Mouse (Mus musculus) embryonic facial prominence, embryonic 15.5 days (tissue): ENCODE measurements around the gene Gfpt1. TPM values are rescaled to one million over a fixed set of nuclear protein-coding genes. Genes with fewer than 3 reads are reported as not detected.

Experiments
- ATAC-seq: fragments of 200-750 bp; cut with Nextera tagmentation; 2 replicates; pipeline ENCODE4 v1.8.0; 2017; ENCODE audit warnings: low read depth, moderate TSS enrichment; ENCODE audit not compliant: insufficient number of reproducible peaks, low FRiP score, low TSS enrichment
- H3K27ac ChIP-seq: fragments of 300-500 bp; sonication (generic); replicated peaks from 2 replicates; pipeline ENCODE4 v1.5.1; 2015; ENCODE audit warnings: mild to moderate bottlenecking, inconsistent platforms
- H3K27me3 ChIP-seq: fragments of 300-500 bp; sonication (generic); 2 replicates; pipeline ENCODE4 v1.6.1; 2015; ENCODE audit warnings: inconsistent platforms
- H3K36me3 ChIP-seq: fragments of 300-500 bp; sonication (generic); 2 replicates; pipeline ENCODE4 v1.6.1; 2015; ENCODE audit warnings: mild to moderate bottlenecking, inconsistent platforms
- H3K4me1 ChIP-seq: fragments of 300-500 bp; sonication (generic); 2 replicates; pipeline ENCODE4 v1.6.1; 2015; ENCODE audit warnings: inconsistent platforms
- H3K4me2 ChIP-seq: fragments of 300-500 bp; sonication (generic); replicated peaks from 2 replicates; pipeline ENCODE4 v1.6.1; 2015; ENCODE audit warnings: mild to moderate bottlenecking, inconsistent platforms
- H3K4me3 ChIP-seq: fragments of 300-500 bp; sonication (generic); replicated peaks from 2 replicates; pipeline ENCODE4 v1.5.1; 2015; ENCODE audit warnings: mild to moderate bottlenecking, inconsistent platforms
- H3K9ac ChIP-seq: fragments of 300-500 bp; sonication (generic); 2 replicates; pipeline ENCODE4 v1.6.1; 2015; ENCODE audit warnings: inconsistent platforms
- H3K9me3 ChIP-seq: fragments of 300-500 bp; sonication (generic); replicated peaks from 2 replicates; pipeline ENCODE4 v1.6.1; 2016; ENCODE audit warnings: inconsistent platforms
- WGBS: fragments of 180-500 bp; shearing (Covaris S2); methylation state at CpG from one replicate; pipeline ENCODE4 v1.1.7; 2015; 5-methylcytosine and 5-hydroxymethylcytosine counted together
- polyA plus RNA-seq: library from polyadenylated mRNA; unstranded; fragments of >200 nt; fragmentation: Nextera tagmentation; extraction: Ambion mirVana; gene quantifications from 2 replicates; pipeline ENCODE4 v1.2.1, GENCODE M21; 2015

The Gfpt1 gene
- polyA plus RNA-seq, 1 experiment from 2014 or later: 20.4 TPM

- H3K27ac ChIP-seq: peak overlapping the region; percentile 86; the same call in 1 of the 2 replicates
- 0 out of 2 replicates have a peak overlapping the region, but pooled peaks have one; percentile 12 for H3K9ac ChIP-seq
- no peaks in the 10 kb centered on the region for H3K36me3 ChIP-seq
- no peaks in the 10 kb centered on the region for H3K9me3 ChIP-seq
- ATAC-seq: peak; percentile 61; the same call in 1 of the 2 replicates
- WGBS: 10% methylated on average over 12 of the region's 12 CpGs
- peak overlapping the region; percentile 59 for H3K4me2 ChIP-seq
- peaks cover 56% of the 10 kb centered on the region for H3K4me1 ChIP-seq
- H3K4me3 ChIP-seq: peak overlapping the region; percentile 24
- H3K27me3 ChIP-seq: no peaks in the 10 kb centered on the region
Observed at GRCm38 (mm10) chr6:87101281-87101954, 58.8 kb downstream of the Gfpt1 start.

GRCm38 (mm10) chr6:87101955-87102353 is 59.3 kb downstream of the Gfpt1 start:
- 17% methylated on average over 4 of the region's 4 CpGs for WGBS
- H3K4me2 ChIP-seq: no peak overlapping the region
- no peaks in the 10 kb centered on the region for H3K9me3 ChIP-seq
- ATAC-seq: peak; percentile 56; the same call in 1 of the 2 replicates
- H3K27ac ChIP-seq: peak overlapping the region; percentile 75
- H3K4me1 ChIP-seq: peaks cover 56% of the 10 kb centered on the region
- no peaks in the 10 kb centered on the region for H3K27me3 ChIP-seq
- H3K4me3 ChIP-seq: no peak overlapping the region
- no peaks in the 10 kb centered on the region for H3K36me3 ChIP-seq
- H3K9ac ChIP-seq: no peak overlapping the region

GRCm38 (mm10) chr6:87102421-87102911 is 59.8 kb downstream of the Gfpt1 start:
- ATAC-seq: 0 out of 2 replicates have a peak, but pooled peaks have one; percentile 15
- Histone ChIP-seq H3K27ac (peak overlapping the region; percentile 75), H3K9ac (no peak overlapping the region), H3K9me3 (no peaks in the 10 kb centered on the region), H3K4me2 (no peak overlapping the region), H3K27me3 (no peaks in the 10 kb centered on the region), H3K4me1 (peaks cover 53% of the 10 kb centered on the region), H3K36me3 (no peaks in the 10 kb centered on the region), H3K4me3 (no peak overlapping the region)
- WGBS: 35% methylated on average over 7 of the region's 7 CpGs

GRCm38 (mm10) chr6:87103314-87103713 is 60.7 kb downstream of the Gfpt1 start:
- H3K36me3 ChIP-seq: no peaks in the 10 kb centered on the region
- H3K4me3 ChIP-seq: no peak overlapping the region
- H3K9me3 ChIP-seq: no peaks in the 10 kb centered on the region
- WGBS: 79% methylated on average over 1 of the region's 1 CpGs
- no peaks in the 10 kb centered on the region for H3K27me3 ChIP-seq
- H3K9ac ChIP-seq: no peak overlapping the region
- peak overlapping the region; percentile 75; the same call in 1 of the 2 replicates for H3K27ac ChIP-seq
- no peak overlapping the region for H3K4me2 ChIP-seq
- ATAC-seq: no peak
- peaks cover 46% of the 10 kb centered on the region for H3K4me1 ChIP-seq

DNA sequence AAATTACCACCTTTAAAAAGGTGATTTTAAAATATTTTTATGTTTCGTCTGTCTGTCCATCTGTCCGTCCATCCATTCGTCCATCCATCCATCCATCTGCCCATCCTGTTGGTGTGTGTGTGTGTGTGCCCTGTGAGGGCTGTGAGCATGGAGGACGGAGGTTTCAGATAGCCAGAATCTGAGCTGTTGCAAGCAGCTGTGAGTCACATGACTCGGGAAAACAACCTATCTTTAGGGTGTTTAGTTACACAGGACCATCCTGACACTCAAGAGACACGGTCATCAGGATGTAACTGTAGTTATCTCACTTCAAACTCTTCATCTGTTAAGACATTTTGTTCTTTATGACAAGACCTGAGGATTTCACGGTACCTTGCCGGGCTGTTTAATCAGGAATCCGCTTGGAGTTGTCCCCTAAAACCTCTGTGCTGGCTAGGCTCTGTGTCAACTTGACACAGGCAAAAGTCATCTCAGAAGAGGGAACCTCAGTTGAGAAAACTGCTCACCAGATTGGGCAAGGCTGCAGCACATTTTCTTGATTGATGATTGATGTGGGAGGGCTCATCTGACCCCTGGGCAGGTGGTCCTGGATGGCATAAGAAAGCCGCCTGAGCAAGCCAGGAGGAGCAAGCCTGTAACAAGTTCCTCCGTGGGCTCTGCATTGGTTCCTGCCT is 61.6 kb downstream of the Gfpt1 start, which contains the start of gene D6Ertd527e:
D6Ertd527e (plus strand) TSS at position 624 of the 674 bp plus-strand sequence.
- Histone ChIP-seq H3K27ac (no peak within 1 kb of the TSS), H3K4me2 (no peak within 1 kb of the TSS), H3K27me3 (no peaks in the 10 kb centered on the region), H3K4me3 (no peak within 1 kb of the TSS), H3K36me3 (no peaks in the 10 kb centered on the region), H3K4me1 (peaks cover 41% of the 10 kb centered on the region), H3K9ac (no peak within 1 kb of the TSS), H3K9me3 (no peaks in the 10 kb centered on the region)
- WGBS: 77% methylated on average over 11 of the region's 11 CpGs
- no peak for ATAC-seq

- H3K27ac ChIP-seq: peak overlapping the region; percentile 65; the same call in 1 of the 2 replicates
- no peaks in the 10 kb centered on the region for H3K27me3 ChIP-seq
- 71% methylated on average over 1 of the region's 1 CpGs for WGBS
- peaks cover 16% of the 10 kb centered on the region for H3K4me1 ChIP-seq
- no peak overlapping the region for H3K9ac ChIP-seq
- H3K9me3 ChIP-seq: no peaks in the 10 kb centered on the region
- no peaks in the 10 kb centered on the region for H3K36me3 ChIP-seq
- no peak overlapping the region for H3K4me3 ChIP-seq
- no peak overlapping the region for H3K4me2 ChIP-seq
- ATAC-seq: no peak
Observed at GRCm38 (mm10) chr6:87111493-87111892, 68.8 kb downstream of the Gfpt1 start.

DNA sequence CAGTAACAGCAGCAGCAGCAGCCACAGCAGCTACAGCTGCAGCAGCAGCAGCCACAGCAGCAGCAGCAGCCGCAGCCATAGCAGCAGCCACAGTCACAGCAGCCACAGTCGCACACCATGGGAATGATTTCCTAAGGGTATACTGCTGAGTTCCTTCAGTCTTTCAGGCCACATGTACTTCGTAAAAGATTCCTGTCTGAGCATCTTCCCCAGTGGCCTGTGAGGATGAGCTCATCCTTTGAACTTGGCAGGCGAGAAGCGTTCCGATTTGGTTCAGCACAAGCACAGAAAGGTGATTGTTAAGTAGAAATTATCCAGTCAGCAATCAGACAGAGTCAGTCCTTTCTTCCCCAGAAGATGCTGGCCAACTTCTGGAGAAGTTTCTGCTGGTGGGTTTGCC is 69.5 kb downstream of the Gfpt1 start:
- no peaks in the 10 kb centered on the region for H3K9me3 ChIP-seq
- H3K27ac ChIP-seq: peak overlapping the region; percentile 72
- H3K9ac ChIP-seq: no peak overlapping the region
- H3K4me1 ChIP-seq: peaks cover 19% of the 10 kb centered on the region
- no peak overlapping the region for H3K4me2 ChIP-seq
- no peaks in the 10 kb centered on the region for H3K36me3 ChIP-seq
- H3K27me3 ChIP-seq: no peaks in the 10 kb centered on the region
- peak; percentile 29; the same call in 1 of the 2 replicates for ATAC-seq
- 36% methylated on average over 6 of the region's 6 CpGs for WGBS
- H3K4me3 ChIP-seq: no peak overlapping the region

GRCm38 (mm10) chr6:87115981-87116380 is 73.3 kb downstream of the Gfpt1 start:
- no peak for ATAC-seq
- 78% methylated on average over 2 of the region's 2 CpGs for WGBS
- Histone ChIP-seq H3K27me3 (no peaks in the 10 kb centered on the region), H3K36me3 (no peaks in the 10 kb centered on the region), H3K27ac (no peak overlapping the region), H3K4me3 (no peak overlapping the region), H3K9ac (no peak overlapping the region), H3K9me3 (no peaks in the 10 kb centered on the region), H3K4me1 (peaks cover 19% of the 10 kb centered on the region), H3K4me2 (no peak overlapping the region)

- Histone ChIP-seq H3K4me3 (no peak overlapping the region), H3K9me3 (no peaks in the 10 kb centered on the region), H3K36me3 (no peaks in the 10 kb centered on the region), H3K4me1 (peaks cover 14% of the 10 kb centered on the region), H3K4me2 (no peak overlapping the region), H3K9ac (no peak overlapping the region), H3K27ac (no peak overlapping the region), H3K27me3 (no peaks in the 10 kb centered on the region)
- 73% methylated on average over 7 of the region's 7 CpGs for WGBS
- no peak for ATAC-seq
Observed at GRCm38 (mm10) chr6:87116596-87116995, 74.0 kb downstream of the Gfpt1 start.

- WGBS: 84% methylated on average over 20 of the region's 20 CpGs
- Histone ChIP-seq H3K9ac (no peak overlapping the region), H3K4me2 (no peak overlapping the region), H3K4me1 (0 out of 2 replicates have a peak, but pooled peaks cover 4% of the 10 kb centered on the region), H3K27ac (no peak overlapping the region), H3K9me3 (no peaks in the 10 kb centered on the region), H3K27me3 (no peaks in the 10 kb centered on the region), H3K36me3 (no peaks in the 10 kb centered on the region), H3K4me3 (no peak overlapping the region)
- ATAC-seq: no peak
Observed at GRCm38 (mm10) chr6:87119066-87119837, 76.6 kb downstream of the Gfpt1 start.

DNA sequence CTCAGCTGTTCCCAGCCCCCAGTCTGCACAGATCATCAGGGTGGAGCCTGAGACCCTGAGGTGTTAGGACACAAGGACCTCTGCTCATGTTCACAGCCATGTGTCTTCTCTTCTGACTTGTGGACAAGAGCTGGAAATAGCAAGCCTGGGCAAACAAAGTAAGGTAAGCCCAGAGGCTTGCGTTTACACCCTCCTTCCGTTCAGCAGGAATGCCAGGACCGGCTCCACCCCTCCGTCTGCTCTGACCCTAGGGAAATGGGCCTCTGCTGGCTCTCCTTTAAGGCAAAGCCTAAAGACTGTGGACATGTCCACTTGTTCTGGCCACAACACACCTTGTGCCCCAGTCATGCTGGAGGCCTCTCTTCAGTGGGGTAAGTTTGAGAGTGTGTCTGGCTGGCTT is 77.3 kb downstream of the Gfpt1 start:
- H3K4me1 ChIP-seq: 0 out of 2 replicates have a peak, but pooled peaks cover 4% of the 10 kb centered on the region
- no peak overlapping the region for H3K4me2 ChIP-seq
- no peak for ATAC-seq
- H3K36me3 ChIP-seq: no peaks in the 10 kb centered on the region
- H3K9ac ChIP-seq: no peak overlapping the region
- no peak overlapping the region for H3K27ac ChIP-seq
- WGBS: 59% methylated on average over 4 of the region's 4 CpGs
- H3K9me3 ChIP-seq: no peaks in the 10 kb centered on the region
- H3K27me3 ChIP-seq: no peaks in the 10 kb centered on the region
- H3K4me3 ChIP-seq: no peak overlapping the region
